Mouse (Mus musculus) heart, postnatal 10 days (tissue): ENCODE data around the gene C1s1. TPM values are rescaled to one million over a fixed set of nuclear protein-coding genes. Genes with fewer than 3 reads are reported as not detected.
"Not testable (repeated sequence)": the region's sequence is repeated elsewhere in the genome, so short reads cannot be mapped to it uniquely, and the experiment has no call there.

Experiments used
- DNase-seq, 2 experiments: peaks; one replicate each; pipeline ENCODE4 v3.0.0; 2021
- intact Hi-C: fragments of 180-260 bp; cut with DNase I; formaldehyde crosslinking; loops from one replicate; pipeline ENCODE4 v1.15.1; 2025
- total RNA-seq, 2 experiments: library from RNA; stranded (reverse); gene quantifications; 2 replicates each; pipeline ENCODE4 v1.2.3; 2021

The C1s1 gene
- total RNA-seq: 10 to 100 TPM; 20.1 to 23.3 TPM

- peak; percentile 32 to 53 for DNase-seq
- intact Hi-C loops: loop anchor here (5.0 to 10.0 kb wide), 2 partner anchors 60 to 277 kb away; no protein-coding TSS in a partner anchor
These were observed at the start of gene C1s1 for GRCm38 (mm10) chr6:124542284-124542683. C1s1 (minus strand) TSS chr6:124542359.

- intact Hi-C loops: no loop called here
- no peak for DNase-seq
These were observed 46.6 kb upstream of the C1s1 start for GRCm38 (mm10) chr6:124588771-124589170.

DNA sequence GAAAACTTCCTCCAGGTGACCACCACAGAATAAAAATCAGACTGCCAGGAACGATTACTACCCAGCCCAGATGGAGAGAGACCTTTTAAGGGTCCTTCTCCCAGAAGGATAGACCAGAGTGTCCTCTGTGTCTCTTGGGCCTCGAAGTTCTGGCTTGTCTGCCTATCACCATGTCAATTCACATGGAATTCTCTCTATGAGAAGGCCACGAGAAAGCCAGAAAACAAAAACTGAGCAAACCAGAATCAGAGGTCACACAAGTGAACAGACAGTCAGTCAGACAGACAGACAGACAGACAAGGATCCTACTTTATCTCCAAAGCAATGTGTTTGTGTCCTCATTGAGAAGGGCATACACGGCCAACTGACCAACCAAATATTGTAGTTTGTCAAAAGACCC is 44.1 kb upstream of the C1s1 start:
- intact Hi-C loops: no loop called here
- DNase-seq: no peak

GRCm38 (mm10) chr6:124585761-124586160 is 43.6 kb upstream of the C1s1 start:
- intact Hi-C loops: no loop called here
- peak; percentile 53 to 61 for DNase-seq

GRCm38 (mm10) chr6:124584935-124585334 is 42.8 kb upstream of the C1s1 start:
- no peak for DNase-seq
- intact Hi-C loops: no loop called here

DNA sequence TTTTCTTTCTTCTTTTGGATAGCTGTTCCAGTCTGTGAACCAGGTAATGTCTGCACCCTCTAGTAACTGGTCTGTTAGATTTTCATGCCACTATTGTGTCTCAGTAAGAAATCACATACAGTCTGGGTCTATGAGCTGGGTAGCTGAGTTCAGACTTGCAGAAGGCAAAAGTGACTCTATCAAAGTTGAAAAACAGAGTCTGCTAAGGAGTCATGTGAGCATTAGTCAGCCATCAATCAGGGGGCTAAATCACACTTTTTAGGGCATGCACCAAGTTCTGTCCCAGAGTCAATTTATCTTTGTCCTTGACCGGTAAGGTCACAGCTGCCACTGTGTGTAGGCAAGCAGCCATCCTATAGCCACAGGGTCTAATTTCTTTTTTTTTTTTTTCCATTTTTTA is 40.1 kb upstream of the C1s1 start:
- intact Hi-C loops: no loop called here
- no peak for DNase-seq

- intact Hi-C loops: not testable (repeated sequence)
- DNase-seq: peak; percentile 5 to 15
These were observed 38.0 kb upstream of the C1s1 start for GRCm38 (mm10) chr6:124580155-124580554.

GRCm38 (mm10) chr6:124575155-124575678 is 33.1 kb upstream of the C1s1 start:
- intact Hi-C loops, DNase-seq: not testable (repeated sequence)

DNA sequence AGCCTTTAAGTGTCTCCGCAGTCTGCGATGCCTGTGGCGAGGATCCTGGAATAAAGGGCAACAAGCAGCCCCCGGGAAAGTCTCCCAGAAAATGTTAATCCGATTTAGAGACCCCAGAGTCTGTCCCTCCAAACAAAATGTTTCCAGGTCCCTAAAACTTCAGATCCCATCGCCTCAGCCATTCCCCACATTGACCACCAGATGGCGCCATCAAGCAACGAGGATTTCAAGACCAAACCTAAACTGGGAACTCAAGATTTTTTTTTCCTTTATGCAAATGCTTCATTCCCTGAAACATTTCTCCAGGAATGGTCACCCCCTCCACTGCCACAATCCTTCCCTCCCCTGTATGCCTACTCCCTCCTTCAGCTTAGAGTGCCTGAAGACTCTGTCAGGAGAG is 27.9 kb upstream of the C1s1 start, which contains the start of gene C1rb:
C1rb (plus strand) TSS at position 269 of the 400 bp plus-strand sequence.
- peak; percentile 65 to 82 for DNase-seq
- intact Hi-C loops: loop anchor here (2.0 to 5.0 kb wide), 3 partner anchors 51 to 189 kb away; no protein-coding TSS in a partner anchor

DNA sequence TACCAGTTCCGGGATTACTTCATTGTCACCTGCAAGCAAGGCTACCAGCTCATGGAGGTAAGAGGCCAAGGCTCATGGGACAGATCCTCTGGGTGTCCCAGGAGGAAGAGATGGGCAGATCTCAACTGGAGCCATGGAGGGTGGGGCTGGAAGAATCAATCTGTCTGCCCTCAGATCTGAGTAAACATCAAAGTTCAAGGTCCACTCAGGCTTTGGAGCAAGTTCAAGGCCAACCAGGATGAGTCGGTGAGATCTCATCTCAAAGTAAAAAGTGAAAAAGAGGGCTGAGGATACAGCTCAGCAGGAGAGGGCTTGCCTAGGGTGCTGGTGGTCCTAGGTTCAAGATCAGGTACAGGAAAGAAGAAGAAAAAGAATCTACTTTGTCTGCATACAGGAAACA is 19.5 kb upstream of the C1s1 start:
- DNase-seq, intact Hi-C loops: not testable (repeated sequence)

GRCm38 (mm10) chr6:124561156-124561555 is 19.0 kb upstream of the C1s1 start:
- DNase-seq, intact Hi-C loops: not testable (repeated sequence)

GRCm38 (mm10) chr6:124555956-124556355 is 13.8 kb upstream of the C1s1 start:
- intact Hi-C loops, DNase-seq: not testable (repeated sequence)

DNA sequence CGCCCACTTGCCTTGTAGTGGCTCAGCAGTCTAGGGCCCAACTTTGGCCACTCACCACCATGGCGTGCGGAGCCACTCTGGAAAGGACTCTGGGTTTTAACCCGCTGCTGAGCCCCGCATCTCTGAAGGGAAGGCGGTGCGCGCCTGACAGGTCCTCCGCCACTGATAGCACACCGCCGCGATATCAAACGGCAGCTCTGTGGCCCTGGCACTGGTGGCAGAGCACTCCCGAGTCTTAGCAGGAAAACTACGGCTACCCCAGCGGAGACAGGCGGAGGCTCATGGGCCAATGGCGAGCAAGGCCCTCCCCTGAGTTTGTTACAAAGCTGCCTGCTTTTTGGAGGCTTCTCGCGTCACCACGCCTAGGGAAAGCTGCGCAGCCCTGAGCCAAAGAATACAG is 10.6 kb upstream of the C1s1 start:
- no peak for DNase-seq
- intact Hi-C loops: no loop called here

DNA sequence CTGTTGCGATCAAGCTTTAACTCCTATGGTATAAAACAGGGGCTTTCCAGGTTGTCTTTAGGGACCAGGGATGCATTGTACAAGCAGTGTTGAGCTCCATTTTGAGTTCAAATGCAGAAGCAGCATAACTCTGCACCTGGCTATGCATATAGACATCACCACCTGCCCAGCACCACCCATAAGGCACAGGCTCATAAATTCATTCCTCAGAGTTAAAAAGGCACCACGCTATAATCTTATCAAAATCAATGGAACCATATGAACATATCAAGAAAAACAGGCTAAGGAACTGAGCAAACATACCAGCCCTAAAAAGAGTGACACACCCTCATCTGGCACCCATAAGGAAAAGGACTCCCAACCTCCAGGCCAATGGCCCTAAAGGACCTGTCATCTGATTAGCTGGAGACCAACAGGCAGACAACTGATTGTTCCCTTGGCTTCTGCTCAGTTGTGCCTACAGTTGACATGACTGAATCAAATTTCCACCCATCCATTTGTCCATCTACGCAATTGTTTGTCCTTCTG is 6.9 kb upstream of the C1s1 start:
- DNase-seq: no peak
- intact Hi-C loops: loop anchor here (10.0 kb wide), 1 partner anchor 284 kb away; no protein-coding TSS in a partner anchor

DNA sequence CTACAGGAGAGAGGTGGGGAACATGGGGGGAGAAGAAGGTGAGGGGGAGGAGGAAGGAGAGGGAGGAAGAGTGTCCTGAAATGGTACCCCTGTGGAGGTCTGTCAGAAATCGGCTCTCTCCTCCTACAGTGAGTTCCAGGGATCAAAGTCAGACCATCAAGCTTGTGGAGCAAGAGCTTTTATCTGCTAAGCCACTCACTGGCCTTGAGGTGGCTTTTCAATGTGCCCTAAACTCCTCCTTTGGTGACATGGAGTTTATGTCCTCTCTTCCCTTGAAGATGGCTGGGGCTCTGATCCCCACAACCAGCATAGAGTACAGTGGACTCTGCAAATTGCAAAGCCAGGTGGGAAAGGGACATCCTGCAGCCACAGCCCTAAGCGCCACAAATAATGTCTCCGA is 5.8 kb upstream of the C1s1 start:
- not testable (repeated sequence) for DNase-seq
- intact Hi-C loops: loop anchor here (10.0 kb wide), 1 partner anchor 283 kb away; no protein-coding TSS in a partner anchor

- intact Hi-C loops: loop anchor here (10.0 kb wide), 1 partner anchor 281 kb away; no protein-coding TSS in a partner anchor
- DNase-seq: no peak
These were observed 3.3 kb upstream of the C1s1 start for GRCm38 (mm10) chr6:124545425-124545824.

- intact Hi-C loops: loop anchor here (5.0 to 10.0 kb wide), 2 partner anchors 62 to 280 kb away; no protein-coding TSS in a partner anchor
- peak; percentile 35 to 44 for DNase-seq
These were observed 2.3 kb upstream of the C1s1 start for GRCm38 (mm10) chr6:124544466-124544865.

DNA sequence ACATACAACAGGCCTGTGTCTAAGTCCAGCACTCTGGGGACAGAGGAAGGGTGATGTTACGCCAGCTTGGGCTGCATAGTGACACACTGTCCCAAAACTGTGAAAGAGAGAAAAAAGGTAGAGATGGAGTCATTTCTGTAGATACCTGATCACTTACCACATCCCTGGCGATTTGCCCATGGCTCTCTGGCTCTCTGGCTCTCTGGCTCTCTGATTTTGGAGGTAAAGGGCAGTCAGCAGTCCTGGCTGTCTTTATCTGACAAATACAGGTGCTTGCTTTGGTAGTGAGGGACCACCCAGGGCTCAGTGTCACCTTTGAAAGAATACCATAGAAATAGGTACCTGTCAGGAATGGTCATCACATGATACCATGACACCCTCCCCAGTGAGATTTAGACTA is 983 bp downstream of the C1s1 start:
- not testable (repeated sequence) for DNase-seq
- intact Hi-C loops: loop anchor here (5.0 to 10.0 kb wide), 2 partner anchors 59 to 276 kb away; no protein-coding TSS in a partner anchor

GRCm38 (mm10) chr6:124536125-124536829 is 5.9 kb downstream of the C1s1 start:
- intact Hi-C loops: loop anchor here (5.0 kb wide), 1 partner anchor 96 kb away; no protein-coding TSS in a partner anchor
- not testable (repeated sequence) for DNase-seq

DNA sequence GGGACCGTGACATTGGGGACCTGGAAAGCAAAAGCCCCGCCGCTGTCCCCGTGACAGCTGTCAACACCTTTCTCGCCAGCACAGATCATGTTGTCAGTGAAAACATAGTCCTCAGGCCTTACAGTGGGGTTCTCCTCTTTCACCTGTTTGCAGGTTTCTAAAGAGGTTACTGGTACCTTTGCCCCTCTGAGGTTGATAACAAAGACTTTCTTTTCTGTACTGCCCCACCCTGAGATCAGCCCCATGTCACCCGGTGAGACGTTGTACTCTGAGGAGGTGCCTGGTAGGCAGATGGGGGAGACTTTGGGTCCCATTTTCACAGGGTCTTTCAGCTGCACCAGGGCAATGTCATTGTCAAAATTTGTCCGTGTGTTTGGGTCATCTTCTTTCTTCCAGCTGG is 11.1 kb downstream of the C1s1 start:
- intact Hi-C loops: no loop called here

DNA sequence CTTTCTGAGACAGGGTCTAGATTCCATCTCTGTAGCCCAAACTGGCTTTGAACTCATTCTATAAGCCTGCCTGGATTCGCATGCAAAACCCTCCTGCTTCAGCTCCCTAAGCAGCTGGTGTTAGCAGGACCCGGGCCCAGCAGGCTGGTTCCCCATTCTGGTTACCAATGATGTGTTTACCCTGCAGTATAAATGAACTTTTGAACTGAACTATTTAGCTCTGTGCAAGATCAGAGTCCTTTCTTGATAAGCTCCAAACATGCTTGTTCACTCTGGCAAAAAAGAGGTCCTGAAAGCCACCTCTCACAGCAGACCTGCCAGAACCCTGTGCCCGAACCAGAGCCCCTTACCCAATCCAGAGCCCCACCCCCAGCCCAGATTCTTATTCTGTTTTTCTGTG is 14.3 kb downstream of the C1s1 start:
- DNase-seq: no peak
- intact Hi-C loops: no loop called here

More for the DNA sequence above, 11.1 kb downstream of the C1s1 start:
- DNase-seq: no peak
